Mouse (Mus musculus) granulocyte monocyte progenitor cell, adult 5-6 weeks (primary cell): Measurements from ENCODE around the gene Kcnip1. TPM values are rescaled to one million over a fixed set of nuclear protein-coding genes. Genes with fewer than 3 reads are reported as not detected.

Source experiments
- ATAC-seq: replicated peaks from 2 replicates; pipeline ENCODE4 v1.8.0; 2016; ENCODE audit warnings: mild to moderate bottlenecking, moderate TSS enrichment, inconsistent platforms; ENCODE audit not compliant: poor library complexity, severe bottlenecking
- total RNA-seq, 2 experiments: library from RNA; stranded (forward) in 1 of 2; stranded (reverse) in 1 of 2; fragments of 200-712, 200-1000 nt in 1 of 2; fragments of >200 nt in 1 of 2; fragmentation: Nextera tagmentation in 1 of 2; gene quantifications; 2 replicates each; pipeline ENCODE4 v1.2.3; 2014 to 2017

The Kcnip1 gene
- total RNA-seq, 2 experiments from 2014 or later = not detected

DNA sequence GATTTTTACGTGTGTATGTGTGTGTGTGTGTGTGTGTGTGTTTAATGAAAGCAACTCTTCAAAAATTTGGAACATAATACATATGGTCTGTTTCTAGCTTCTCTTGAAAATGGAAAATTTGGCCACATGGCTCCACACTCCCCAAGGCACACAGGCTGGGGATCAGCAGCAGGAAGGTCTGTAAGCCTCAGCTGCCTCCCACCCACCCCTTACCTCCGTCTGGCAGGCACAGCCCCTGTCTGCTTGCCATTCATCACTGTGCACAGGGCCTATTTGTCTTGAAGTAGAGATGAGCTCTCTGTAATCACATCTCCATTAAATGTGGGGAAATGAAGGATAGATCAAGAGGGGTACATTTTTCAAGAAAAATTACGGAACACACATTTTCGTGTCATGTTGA lies 212.7 kb downstream of the Kcnip1 start:
- ATAC-seq = no peak

DNA sequence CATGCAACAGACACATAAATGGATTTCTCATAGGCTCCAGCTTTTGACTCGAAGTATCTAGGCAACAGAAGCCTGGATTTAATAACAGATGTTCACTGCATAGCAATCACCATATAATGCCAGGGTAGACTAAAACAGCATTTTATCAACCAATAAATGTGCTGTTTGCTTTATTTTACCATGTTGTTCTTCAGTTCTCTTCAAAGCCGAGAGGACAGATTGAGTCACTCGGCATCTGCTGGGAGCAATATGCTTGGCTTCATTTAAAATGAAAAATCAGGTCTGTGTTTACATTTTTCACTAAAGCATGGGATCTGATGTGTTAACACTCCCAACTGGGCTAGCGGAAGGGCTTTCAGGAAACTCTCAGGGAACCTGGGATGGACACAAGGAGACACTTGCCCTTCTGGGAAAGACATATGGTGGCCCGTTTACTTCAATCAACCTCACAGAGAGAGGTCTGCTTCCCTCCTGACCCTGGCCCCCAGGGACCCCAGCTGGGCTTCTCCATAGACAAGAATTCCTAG lies 220.3 kb downstream of the Kcnip1 start:
- no peak for ATAC-seq

GRCm38 (mm10) chr11:33772043-33772442 lies 220.9 kb downstream of the Kcnip1 start:
- no peak for ATAC-seq

DNA sequence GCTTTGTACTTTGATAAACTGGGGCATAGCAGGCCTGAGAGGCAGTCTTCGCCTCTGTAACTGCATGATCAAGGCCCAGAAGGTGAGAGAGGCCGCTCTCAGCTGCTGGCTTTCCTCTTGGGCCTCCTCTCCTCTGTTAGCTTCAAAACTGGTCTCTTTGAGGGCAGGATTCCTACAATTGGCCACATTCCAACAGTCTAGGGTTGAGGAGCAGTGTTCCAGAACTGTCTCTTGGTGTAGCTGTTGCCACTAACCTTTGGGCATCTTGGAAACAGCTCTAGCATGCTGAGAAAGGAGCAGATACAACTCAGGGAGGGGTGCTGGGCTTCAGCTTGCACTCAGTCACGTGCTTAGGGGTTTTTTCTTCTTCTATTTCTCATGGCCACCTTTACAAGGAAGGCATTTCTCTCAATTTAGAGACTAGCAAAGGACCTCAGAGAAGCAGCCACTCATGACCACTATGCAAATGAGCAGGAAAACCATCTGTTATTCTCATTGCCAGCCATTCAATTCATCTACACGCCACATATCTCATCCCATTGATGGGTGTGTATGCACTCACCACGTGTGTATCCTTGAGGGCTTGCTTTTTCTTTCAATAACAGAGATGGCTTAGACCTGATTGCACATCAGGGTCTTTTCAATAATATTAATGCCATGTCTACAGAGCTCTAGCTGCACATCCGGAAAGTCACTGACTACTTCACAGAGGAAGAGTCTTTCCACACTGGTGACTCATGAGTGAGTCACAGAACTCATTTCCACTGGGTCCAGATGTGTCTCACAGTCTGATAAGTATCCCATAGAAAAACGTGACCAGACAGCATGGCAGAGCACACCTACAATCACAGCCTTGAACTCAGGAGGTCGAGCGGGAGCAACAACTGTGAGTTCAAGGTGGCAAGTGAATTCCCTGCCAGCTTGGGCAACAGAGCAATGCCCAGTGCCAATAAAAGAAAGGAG lies 225.7 kb downstream of the Kcnip1 start:
- no peak for ATAC-seq

DNA sequence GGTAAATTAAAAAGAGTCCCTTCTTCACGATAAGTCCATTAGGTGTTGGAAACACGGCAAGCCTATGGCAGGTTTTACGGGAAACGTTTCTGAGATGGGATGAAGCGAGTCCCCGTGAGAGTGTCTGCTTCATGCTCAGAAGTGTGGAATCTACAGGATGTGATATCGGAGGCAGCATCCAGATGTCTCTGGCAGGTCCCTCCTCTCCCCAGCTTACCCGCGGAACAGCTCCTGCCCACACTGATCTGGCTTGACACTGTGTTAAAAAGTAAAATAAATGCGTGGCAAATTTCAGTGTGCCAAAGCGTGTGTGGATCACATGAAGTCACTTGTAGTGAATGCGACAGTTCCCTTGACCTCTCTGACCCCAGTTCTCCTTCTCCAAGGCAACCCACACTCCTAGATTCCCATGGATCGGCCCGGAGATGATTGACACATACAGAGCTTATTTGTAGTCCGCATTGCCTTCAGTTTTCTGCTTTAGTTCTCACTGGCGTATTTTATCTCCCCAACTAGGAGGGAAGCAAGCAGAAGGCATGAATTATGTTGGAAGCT lies 231.7 kb downstream of the Kcnip1 start:
- ATAC-seq = no peak

GRCm38 (mm10) chr11:33756624-33757023 lies 236.3 kb downstream of the Kcnip1 start:
- ATAC-seq = no peak

- no peak for ATAC-seq
These were observed 240.5 kb downstream of the Kcnip1 start for GRCm38 (mm10) chr11:33752431-33752873.

DNA sequence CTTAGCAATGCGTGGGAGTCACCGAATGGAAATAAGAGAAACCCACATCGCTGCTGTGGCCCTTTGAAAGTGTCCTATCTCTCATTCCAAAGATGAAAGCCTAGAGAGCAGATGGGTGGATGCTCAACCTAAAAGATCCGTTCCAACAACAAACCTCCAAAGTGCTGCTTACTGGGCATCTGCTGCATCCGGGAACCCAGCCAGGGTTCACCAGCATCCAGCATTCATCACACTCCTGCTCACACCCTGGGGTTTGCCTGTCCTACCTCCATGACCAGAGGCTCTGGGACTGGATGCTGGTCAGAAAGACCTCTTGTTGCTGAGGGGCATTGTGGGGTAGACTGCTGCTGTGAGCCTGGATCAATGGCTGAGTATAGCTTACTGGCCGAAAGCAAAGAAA lies 241.4 kb downstream of the Kcnip1 start:
- ATAC-seq = no peak

- ATAC-seq = no peak
These were observed 243.0 kb downstream of the Kcnip1 start for GRCm38 (mm10) chr11:33749979-33750378.

GRCm38 (mm10) chr11:33749408-33749807 lies 243.5 kb downstream of the Kcnip1 start:
- no peak for ATAC-seq

DNA sequence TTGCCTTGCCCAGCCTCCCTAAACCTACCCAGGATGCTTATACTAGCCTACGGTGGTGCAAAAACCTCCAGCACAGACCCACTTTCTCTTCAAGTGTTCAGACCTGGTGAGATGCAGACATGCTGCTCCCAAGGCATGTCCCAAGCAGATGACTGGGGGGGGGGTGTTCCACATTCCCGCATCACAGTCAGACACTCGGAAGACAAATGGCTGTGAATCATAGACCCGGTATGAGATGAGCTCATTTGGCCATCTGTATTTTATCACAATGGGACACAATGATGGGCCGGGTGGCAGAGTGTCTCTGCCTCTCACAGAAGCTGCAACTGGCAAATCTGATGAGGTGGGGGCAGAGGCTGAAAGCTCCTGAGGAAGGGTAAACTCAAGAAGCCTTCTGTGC lies 244.2 kb downstream of the Kcnip1 start:
- no peak for ATAC-seq

GRCm38 (mm10) chr11:33747402-33747955 lies 245.5 kb downstream of the Kcnip1 start:
- no peak for ATAC-seq

- ATAC-seq = no peak
These were observed 246.6 kb downstream of the Kcnip1 start for GRCm38 (mm10) chr11:33746402-33746801.

GRCm38 (mm10) chr11:33745821-33746329 lies 247.1 kb downstream of the Kcnip1 start:
- no peak for ATAC-seq

GRCm38 (mm10) chr11:33744429-33744828 lies 248.5 kb downstream of the Kcnip1 start:
- no peak for ATAC-seq

- no peak for ATAC-seq
These were observed 252.8 kb downstream of the Kcnip1 start for GRCm38 (mm10) chr11:33740187-33740586.

DNA sequence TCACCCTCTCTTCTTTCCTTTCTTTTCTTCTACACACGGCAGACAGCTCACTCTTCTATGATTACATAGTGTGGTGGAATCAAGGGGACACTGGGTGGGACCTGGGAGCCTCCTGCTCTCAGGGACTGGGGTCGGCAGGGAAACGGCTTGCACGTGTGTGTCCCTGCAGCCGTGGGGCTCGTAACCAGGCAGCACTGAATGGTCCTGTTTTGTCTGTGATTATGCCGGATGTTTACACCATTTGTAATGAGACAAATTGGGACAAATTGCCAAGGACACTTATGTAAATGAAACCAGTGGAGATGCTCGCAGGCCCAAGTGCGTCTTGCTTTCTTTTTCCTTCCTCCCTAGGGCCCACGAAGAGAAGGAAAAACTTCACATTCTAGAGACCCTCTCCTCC lies 256.5 kb downstream of the Kcnip1 start:
- ATAC-seq = no peak

GRCm38 (mm10) chr11:33733269-33733668 lies 259.7 kb downstream of the Kcnip1 start:
- ATAC-seq = 0 out of 2 replicates have a peak, but pooled peaks have one; percentile 14

DNA sequence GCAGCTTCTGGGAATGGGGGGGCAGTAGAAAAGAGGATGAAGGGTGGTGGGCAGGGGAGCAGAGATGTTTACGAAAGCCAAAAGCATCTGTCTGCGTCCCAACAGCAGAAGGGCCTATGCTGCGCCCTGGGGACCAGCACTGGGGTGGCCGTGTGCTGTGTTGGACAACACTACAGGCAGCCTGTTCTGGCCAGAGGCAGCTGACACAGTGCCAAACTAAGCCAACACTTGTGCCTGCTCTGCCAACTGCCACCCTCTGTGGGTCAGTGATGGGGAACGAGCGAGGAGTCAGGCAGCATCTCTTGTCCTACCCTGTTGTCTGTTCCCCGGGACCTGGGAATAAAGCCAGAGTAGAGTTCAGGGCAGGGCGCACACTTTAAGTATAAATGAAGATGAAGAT lies 260.6 kb downstream of the Kcnip1 start:
- ATAC-seq = no peak

DNA sequence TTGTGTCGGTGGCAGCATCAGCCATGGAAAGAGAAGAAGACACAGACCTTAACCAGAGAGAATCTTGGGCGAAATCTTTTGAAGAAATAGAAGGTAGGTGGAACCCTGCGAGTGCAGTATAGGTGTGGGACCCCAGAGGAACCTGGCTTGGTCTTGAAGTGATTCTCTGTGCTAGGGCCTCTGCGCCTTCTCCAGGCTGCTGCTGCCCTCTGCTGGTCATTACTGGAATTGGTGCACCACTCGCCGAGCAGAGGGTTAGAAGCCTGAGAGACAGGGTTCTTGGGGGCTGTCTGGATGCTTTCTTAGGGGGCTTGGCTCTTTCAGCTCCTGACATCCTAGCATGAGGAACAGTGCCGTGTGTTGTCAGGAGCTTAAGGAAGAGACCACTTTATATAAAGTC lies 271.7 kb downstream of the Kcnip1 start:
- peak; percentile 65 for ATAC-seq

GRCm38 (mm10) chr11:33706777-33707176 lies 286.2 kb downstream of the Kcnip1 start:
- ATAC-seq = no peak
